Mouse (Mus musculus): Measurements from ENCODE around the gene Arsj.

Arsj gene

DNA sequence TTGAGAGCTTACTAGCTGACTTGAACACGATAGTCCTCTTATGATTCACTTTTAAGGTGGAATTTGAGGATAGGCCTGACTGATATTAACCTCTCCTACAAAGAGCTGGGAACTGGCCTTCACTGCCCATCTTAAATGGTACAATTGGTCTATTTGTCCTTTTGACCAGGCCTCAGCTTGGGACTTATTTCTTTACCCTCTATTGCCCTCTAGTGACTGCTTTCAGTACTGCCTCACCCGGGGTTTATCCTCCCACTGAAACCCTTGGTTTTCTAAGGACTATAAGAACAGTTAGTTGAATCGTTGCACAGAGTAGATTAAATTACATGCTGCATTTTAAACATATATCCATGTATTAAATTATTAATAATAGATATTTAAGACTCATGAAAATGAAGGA lies 39.4 kb downstream of the Arsj start:
- in situ Hi-C loops (cut with MboI, MseI), result no loop called here

DNA sequence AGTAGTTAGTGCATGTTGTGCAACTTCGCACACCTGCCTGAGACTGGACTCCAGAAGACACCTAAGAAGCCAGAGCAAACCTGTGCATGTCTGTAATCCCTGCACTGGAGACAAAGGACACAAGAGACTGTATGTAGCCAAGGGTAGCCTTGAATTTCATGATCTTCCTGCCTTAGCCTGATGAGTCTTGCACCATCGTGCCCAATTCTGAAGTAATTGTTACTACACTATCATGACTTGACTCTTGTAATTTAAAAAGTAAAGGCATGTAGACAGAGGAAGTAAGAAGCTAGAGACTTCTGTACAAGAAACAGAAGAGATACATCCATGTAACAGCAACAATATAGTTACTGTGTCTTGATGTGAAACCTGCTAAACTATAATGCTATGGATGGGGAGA lies 40.7 kb downstream of the Arsj start:
- in situ Hi-C loops (cut with MboI, MseI), result no loop called here

DNA sequence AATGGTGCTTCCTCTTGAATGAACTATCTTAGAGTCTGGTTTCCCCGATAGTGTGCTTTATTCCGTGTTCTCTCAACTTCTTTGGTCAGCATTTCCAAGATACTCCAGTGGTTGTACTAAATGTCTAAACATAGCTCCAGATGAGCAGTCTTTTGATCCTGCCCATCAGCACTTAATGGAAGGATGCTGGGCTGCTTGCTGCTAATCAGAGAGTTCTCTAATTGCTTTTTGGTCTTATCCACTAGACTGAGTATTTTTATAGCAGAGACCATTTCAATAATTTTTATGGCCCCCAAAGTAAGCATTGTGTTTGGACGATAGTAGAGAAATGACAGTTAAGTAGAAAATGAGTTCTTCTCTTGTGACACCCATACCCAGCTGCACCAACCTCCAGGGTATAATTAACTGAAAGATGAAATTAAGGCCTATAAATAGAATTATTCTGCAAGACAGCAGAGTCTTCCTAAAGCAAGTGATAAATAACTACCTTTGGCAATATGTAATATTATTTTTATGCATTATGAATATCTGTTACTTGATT lies 67.1 kb downstream of the Arsj start:
- in situ Hi-C loops (cut with MboI, MseI), result no loop called here

DNA sequence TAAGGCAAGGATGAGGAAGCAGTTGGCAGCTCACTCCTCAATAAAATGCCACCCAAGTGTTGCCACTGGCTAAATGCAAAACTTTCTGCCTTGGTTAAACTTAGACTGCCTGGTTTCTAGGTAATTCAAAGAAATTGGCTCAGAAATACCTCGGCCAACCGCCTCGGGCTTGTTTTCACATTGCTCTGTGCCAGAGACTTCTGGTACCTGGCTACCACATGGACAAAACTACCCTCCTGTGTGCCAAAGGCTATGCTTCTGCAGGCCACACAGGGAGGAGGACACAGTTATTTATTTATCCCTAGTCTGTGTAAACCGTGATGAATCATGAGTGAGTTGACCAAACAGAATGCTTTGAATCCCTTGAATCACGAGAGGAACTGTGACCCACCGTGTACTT lies 75.8 kb downstream of the Arsj start:
- in situ Hi-C loops (cut with MboI, MseI), result no loop called here

DNA sequence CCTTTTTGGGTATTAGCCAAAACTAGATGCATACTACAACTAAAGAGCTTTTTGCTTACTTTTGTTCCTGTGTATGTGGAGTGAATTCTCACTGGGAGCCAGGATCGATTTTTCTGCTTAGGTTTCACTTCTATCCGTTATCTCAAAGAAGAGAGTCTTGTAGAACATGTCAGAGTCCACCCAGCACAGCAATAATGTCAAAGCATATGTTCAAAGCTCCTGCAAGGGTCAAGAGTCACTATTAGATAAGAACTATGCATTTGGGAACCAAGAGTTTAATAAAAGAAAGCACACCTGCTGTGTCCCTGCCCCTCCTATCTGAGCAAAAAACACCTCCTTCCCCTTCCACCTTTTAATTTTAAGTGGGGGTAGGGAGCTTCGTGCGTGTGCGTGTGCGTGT lies 85.6 kb downstream of the Arsj start:
- in situ Hi-C loops (cut with MboI, MseI), result no loop called here

DNA sequence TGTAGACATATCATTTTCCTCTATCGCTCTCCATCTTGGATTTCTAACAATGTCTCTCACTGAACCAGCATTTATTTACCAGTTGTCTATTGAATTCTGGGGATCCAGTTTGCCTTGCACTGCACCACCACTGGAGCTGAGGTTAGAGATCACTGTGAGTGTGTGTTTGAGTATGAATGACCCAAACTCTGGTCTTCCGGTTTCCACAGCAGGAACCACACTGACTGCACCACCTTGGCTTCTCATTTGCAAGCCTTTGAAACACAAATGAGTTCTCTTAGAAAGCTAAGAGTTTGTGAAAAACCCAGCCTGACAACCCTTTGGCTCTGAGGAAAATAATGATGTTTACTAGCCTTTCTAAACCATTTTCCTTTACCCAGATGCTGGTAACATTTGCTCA lies 86.0 kb downstream of the Arsj start:
- in situ Hi-C loops (cut with MboI, MseI), result no loop called here

DNA sequence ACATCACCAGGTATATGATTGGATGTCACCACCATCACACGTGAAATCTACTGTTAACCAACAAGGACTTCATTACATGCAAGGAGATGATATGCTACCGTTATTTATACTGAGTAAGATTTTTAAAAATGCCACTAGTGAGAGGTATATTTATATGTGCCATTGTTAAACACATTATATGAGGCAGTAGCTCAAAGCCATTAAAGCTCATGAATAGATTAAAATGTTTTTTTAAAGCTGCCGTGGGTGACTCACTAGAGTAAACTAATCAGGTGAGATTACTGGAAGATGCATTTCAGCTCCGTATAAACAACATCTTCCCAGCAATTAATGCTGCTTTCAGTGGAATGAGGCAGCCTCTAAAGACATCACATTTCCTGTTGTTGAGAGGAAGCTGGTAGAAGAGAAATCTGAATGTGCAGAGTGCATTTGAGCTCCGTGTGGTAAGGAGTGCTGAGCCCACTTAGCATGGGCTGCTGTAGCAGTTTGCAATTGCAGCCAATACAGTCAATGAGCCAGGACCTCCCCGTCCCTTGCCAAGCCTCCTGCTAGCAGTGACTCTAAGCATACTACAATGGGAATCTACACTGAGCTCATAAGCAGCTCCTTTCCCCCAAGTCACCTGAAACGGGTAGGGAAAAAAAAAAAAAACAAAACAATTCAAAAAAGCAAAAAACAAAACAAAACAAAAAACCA lies 92.5 kb downstream of the Arsj start:
- in situ Hi-C loops (cut with MboI, MseI), result no loop called here

DNA sequence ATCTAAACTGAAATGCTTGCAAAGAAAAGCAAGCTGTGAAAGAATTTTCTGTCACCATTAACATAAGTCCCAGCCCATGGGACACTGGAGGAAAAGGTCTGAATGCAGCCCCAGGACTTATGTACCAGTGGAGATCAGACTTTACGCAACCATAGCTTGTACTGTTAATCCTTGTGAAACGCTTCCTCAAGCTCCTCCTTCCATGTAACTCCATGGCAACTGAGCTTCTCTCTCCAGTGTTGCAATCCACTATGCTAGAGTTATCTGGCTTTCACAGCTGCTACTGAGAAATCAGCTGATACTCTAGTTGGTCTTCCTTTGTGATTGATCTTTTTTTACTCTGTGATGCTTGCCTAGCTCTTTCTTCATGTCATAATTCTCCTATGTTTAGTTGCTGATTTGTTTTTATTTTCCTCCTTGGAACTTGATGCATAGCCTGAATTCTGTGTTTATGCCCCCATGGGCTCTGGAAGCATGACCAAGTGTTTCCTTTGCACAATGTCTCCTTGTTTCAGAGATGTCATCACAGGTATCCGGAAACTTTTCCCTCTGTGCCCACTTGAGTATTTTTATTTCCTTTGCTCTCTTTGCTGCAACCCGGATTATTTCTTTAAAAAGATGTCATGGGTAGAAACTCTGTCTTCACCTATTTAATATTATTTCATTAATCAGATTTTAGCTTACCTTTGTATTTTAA lies 99.8 kb downstream of the Arsj start:
- in situ Hi-C loops (cut with MboI, MseI), result no loop called here

DNA sequence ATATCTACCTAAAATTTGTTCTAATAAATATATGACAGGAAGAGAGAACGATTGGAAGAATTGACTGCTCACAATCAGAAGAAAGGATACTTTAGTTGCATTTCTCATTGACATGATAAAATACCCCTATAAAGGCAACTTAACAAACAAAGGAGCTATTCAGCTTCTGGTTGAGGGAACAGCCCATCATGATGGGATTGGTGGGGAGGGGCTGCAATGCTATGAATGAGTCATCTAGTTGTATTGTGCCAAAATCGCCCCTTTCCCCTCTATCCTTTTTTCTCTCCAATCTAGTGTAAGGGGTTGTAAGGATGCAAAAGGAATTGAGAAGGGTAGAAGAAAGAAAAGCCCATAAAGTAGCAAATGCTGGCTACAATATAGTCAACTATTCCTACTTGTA lies 100.8 kb downstream of the Arsj start:
- in situ Hi-C loops (cut with MboI, MseI), result no loop called here

Data from regulatory T cell (primary cell).